Mouse (Mus musculus): Measurements from ENCODE around the gene Slit3. TPM values are rescaled to one million over a fixed set of nuclear protein-coding genes. Genes with fewer than 3 reads are reported as not detected.

The Slit3 gene
- polyA plus RNA-seq, 1 experiment from 2014 or later = 14.3 TPM

- no peak overlapping the region for H3K27ac ChIP-seq
- H3K4me2 ChIP-seq (replicated peaks) = no peak overlapping the region
- peaks cover 11% of the 10 kb centered on the region for H3K27me3 ChIP-seq (ENCODE audit: control insufficient read depth, insufficient read depth, low read length)
- H3K9ac ChIP-seq = no peak overlapping the region
- 45% methylated on average over 13 of the region's 13 CpGs for WGBS
- H3K36me3 ChIP-seq (replicated peaks; ENCODE audit: control insufficient read depth, insufficient read depth) = no peaks in the 10 kb centered on the region
- H3K9me3 ChIP-seq (ENCODE audit: control insufficient read depth, low read length) = no peaks in the 10 kb centered on the region
- no peak for ATAC-seq (ENCODE audit: low FRiP score)
- peak; percentile 45 for DNase-seq (ENCODE audit: low spot score)
- H3K4me3 ChIP-seq (replicated peaks; ENCODE audit: low read length) = no peak overlapping the region
- H3K4me1 ChIP-seq (replicated peaks; ENCODE audit: control insufficient read depth, insufficient read depth, low read length) = peaks cover 17% of the 10 kb centered on the region
These were observed 165.8 kb downstream of the Slit3 start for GRCm38 (mm10) chr11:35286578-35287390.

GRCm38 (mm10) chr11:35288056-35288455 is 167.0 kb downstream of the Slit3 start:
- DNase-seq (ENCODE audit: low spot score) (no peak), ATAC-seq (ENCODE audit: low FRiP score) (no peak)
- Histone ChIP-seq H3K4me2 (replicated peaks) (no peak overlapping the region), H3K27ac (no peak overlapping the region), H3K9me3 (ENCODE audit: control insufficient read depth, low read length) (no peaks in the 10 kb centered on the region), H3K4me1 (replicated peaks; ENCODE audit: control insufficient read depth, insufficient read depth, low read length) (peaks cover 13% of the 10 kb centered on the region), H3K36me3 (replicated peaks; ENCODE audit: control insufficient read depth, insufficient read depth) (no peaks in the 10 kb centered on the region), H3K4me3 (replicated peaks; ENCODE audit: low read length) (no peak overlapping the region), H3K9ac (no peak overlapping the region), H3K27me3 (ENCODE audit: control insufficient read depth, insufficient read depth, low read length) (peaks cover 5% of the 10 kb centered on the region; the same call in 1 of the 2 replicates)
- 96% methylated on average over 7 of the region's 7 CpGs for WGBS

DNA sequence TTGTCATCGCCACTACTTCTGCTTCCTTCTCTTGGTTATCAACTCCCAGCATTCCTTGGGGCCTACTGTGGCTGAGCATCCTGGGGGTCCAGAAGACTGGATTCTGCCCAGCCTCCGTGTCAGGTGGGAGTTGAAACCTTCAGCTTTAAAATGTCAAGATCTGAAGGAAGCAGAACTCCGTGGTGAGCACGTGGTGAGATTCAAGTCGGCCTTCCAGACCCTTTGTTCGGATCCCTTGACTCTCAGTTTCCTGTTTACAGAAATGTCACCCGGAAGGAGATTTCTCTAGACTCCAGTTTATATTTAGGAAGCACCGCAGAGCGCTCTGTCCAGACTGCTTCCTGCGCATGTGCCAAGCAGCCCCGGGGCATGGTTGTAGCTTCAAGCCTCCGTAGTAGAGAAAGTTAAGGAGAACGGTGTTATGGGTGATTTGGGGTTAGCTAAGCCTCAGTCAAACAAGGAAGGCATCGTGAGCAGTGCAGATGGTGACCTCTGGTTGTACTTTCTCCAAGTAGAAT is 167.8 kb downstream of the Slit3 start:
- no peak for DNase-seq (ENCODE audit: low spot score)
- Histone ChIP-seq H3K4me3 (replicated peaks; ENCODE audit: low read length) (no peak overlapping the region), H3K27ac (no peak overlapping the region), H3K36me3 (replicated peaks; ENCODE audit: control insufficient read depth, insufficient read depth) (no peaks in the 10 kb centered on the region), H3K4me2 (replicated peaks) (no peak overlapping the region), H3K4me1 (replicated peaks; ENCODE audit: control insufficient read depth, insufficient read depth, low read length) (peaks cover 6% of the 10 kb centered on the region), H3K27me3 (ENCODE audit: control insufficient read depth, insufficient read depth, low read length) (peaks cover 5% of the 10 kb centered on the region; the same call in 1 of the 2 replicates), H3K9ac (no peak overlapping the region), H3K9me3 (ENCODE audit: control insufficient read depth, low read length) (no peaks in the 10 kb centered on the region)
- ATAC-seq (ENCODE audit: low FRiP score) = no peak
- 87% methylated on average over 14 of the region's 14 CpGs for WGBS

- Histone ChIP-seq H3K27ac (no peak overlapping the region), H3K9me3 (ENCODE audit: control insufficient read depth, low read length) (no peaks in the 10 kb centered on the region), H3K4me1 (replicated peaks; ENCODE audit: control insufficient read depth, insufficient read depth, low read length) (peaks cover 9% of the 10 kb centered on the region), H3K4me3 (replicated peaks; ENCODE audit: low read length) (no peak overlapping the region), H3K27me3 (ENCODE audit: control insufficient read depth, insufficient read depth, low read length) (peaks cover 5% of the 10 kb centered on the region; the same call in 1 of the 2 replicates), H3K9ac (no peak overlapping the region), H3K4me2 (replicated peaks) (no peak overlapping the region), H3K36me3 (replicated peaks; ENCODE audit: control insufficient read depth, insufficient read depth) (no peaks in the 10 kb centered on the region)
- no peak for ATAC-seq (ENCODE audit: low FRiP score)
- 62% methylated on average over 8 of the region's 8 CpGs for WGBS
- DNase-seq (ENCODE audit: low spot score) = no peak
These were observed 171.3 kb downstream of the Slit3 start for GRCm38 (mm10) chr11:35292228-35292747.

- WGBS = 72% methylated on average over 5 of the region's 5 CpGs
- Histone ChIP-seq H3K36me3 (replicated peaks; ENCODE audit: control insufficient read depth, insufficient read depth) (no peaks in the 10 kb centered on the region), H3K4me1 (replicated peaks; ENCODE audit: control insufficient read depth, insufficient read depth, low read length) (peaks cover 9% of the 10 kb centered on the region), H3K27ac (no peak overlapping the region), H3K4me3 (replicated peaks; ENCODE audit: low read length) (no peak overlapping the region), H3K4me2 (replicated peaks) (no peak overlapping the region), H3K9ac (no peak overlapping the region), H3K9me3 (ENCODE audit: control insufficient read depth, low read length) (no peaks in the 10 kb centered on the region), H3K27me3 (ENCODE audit: control insufficient read depth, insufficient read depth, low read length) (peaks cover 5% of the 10 kb centered on the region; the same call in 1 of the 2 replicates)
- DNase-seq (ENCODE audit: low spot score) (no peak), ATAC-seq (ENCODE audit: low FRiP score) (no peak)
These were observed 172.2 kb downstream of the Slit3 start for GRCm38 (mm10) chr11:35293197-35293596.

DNA sequence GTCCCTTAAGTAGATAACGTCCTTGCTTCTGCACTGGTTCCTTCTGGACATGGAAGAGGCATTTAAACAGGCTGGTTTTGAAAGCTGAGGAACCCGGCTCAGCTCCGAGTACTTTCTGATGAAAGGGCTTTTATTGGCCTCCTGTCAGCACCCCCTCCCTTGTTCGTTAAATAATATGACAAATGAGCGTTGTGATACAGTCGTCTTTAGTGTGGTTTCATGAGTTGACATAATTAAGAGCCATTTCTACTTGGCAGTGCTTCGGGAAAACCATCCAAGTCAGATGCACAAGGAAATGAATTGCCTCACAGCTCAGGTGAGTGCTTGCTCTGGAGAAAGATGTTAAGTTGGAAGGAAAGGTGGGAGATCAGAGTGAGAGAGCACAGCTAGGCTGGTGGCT is 173.6 kb downstream of the Slit3 start:
- Histone ChIP-seq H3K36me3 (replicated peaks; ENCODE audit: control insufficient read depth, insufficient read depth) (no peaks in the 10 kb centered on the region), H3K9ac (no peak overlapping the region), H3K4me2 (replicated peaks) (no peak overlapping the region), H3K4me1 (replicated peaks; ENCODE audit: control insufficient read depth, insufficient read depth, low read length) (peaks cover 9% of the 10 kb centered on the region), H3K27ac (no peak overlapping the region), H3K27me3 (ENCODE audit: control insufficient read depth, insufficient read depth, low read length) (peaks cover 5% of the 10 kb centered on the region; the same call in 1 of the 2 replicates), H3K9me3 (ENCODE audit: control insufficient read depth, low read length) (no peaks in the 10 kb centered on the region), H3K4me3 (replicated peaks; ENCODE audit: low read length) (no peak overlapping the region)
- ATAC-seq (ENCODE audit: low FRiP score) (peak; percentile 3; the same call in 1 of the 2 replicates), DNase-seq (ENCODE audit: low spot score) (no peak)
- 47% methylated on average over 7 of the region's 7 CpGs for WGBS

- Histone ChIP-seq H3K4me2 (replicated peaks) (no peak overlapping the region), H3K27ac (no peak overlapping the region), H3K36me3 (replicated peaks; ENCODE audit: control insufficient read depth, insufficient read depth) (no peaks in the 10 kb centered on the region), H3K4me3 (replicated peaks; ENCODE audit: low read length) (no peak overlapping the region), H3K4me1 (replicated peaks; ENCODE audit: control insufficient read depth, insufficient read depth, low read length) (peaks cover 9% of the 10 kb centered on the region), H3K9ac (no peak overlapping the region), H3K27me3 (ENCODE audit: control insufficient read depth, insufficient read depth, low read length) (peaks cover 5% of the 10 kb centered on the region; the same call in 1 of the 2 replicates), H3K9me3 (ENCODE audit: control insufficient read depth, low read length) (no peaks in the 10 kb centered on the region)
- ATAC-seq (ENCODE audit: low FRiP score) (peak; percentile 81; the same call in 1 of the 2 replicates), DNase-seq (ENCODE audit: low spot score) (peak; percentile 53)
- WGBS = 31% methylated on average over 3 of the region's 3 CpGs
These were observed 174.3 kb downstream of the Slit3 start for GRCm38 (mm10) chr11:35295162-35295799.

DNA sequence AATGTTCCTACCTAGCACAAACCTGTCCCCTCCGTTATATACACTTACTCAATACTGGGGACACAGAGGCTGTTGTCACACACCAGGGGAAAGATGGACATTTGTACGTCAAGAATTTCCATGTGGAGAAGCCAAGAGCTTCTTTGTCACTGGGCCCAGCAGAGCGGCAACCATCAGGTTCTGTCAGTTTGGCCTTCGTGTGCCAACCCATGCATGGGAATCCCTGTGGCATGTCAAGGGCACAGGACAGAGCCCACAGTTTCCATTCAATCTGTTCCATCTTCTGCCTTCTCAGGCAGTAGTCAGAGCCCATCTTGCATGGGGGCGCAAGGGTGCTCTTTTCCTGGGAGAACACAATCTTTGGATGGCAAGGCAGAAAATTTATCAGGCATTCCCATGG is 175.8 kb downstream of the Slit3 start:
- no peaks in the 10 kb centered on the region for H3K27me3 ChIP-seq (ENCODE audit: control insufficient read depth, insufficient read depth, low read length)
- H3K9me3 ChIP-seq (ENCODE audit: control insufficient read depth, low read length) = no peaks in the 10 kb centered on the region
- H3K4me3 ChIP-seq (replicated peaks; ENCODE audit: low read length) = no peak overlapping the region
- DNase-seq (ENCODE audit: low spot score) (no peak), ATAC-seq (ENCODE audit: low FRiP score) (no peak)
- H3K4me2 ChIP-seq (replicated peaks) = no peak overlapping the region
- 94% methylated on average over 5 of the region's 5 CpGs for WGBS
- H3K9ac ChIP-seq = no peak overlapping the region
- no peak overlapping the region for H3K27ac ChIP-seq
- H3K36me3 ChIP-seq (replicated peaks; ENCODE audit: control insufficient read depth, insufficient read depth) = no peaks in the 10 kb centered on the region
- H3K4me1 ChIP-seq (replicated peaks; ENCODE audit: control insufficient read depth, insufficient read depth, low read length) = peaks cover 9% of the 10 kb centered on the region

DNA sequence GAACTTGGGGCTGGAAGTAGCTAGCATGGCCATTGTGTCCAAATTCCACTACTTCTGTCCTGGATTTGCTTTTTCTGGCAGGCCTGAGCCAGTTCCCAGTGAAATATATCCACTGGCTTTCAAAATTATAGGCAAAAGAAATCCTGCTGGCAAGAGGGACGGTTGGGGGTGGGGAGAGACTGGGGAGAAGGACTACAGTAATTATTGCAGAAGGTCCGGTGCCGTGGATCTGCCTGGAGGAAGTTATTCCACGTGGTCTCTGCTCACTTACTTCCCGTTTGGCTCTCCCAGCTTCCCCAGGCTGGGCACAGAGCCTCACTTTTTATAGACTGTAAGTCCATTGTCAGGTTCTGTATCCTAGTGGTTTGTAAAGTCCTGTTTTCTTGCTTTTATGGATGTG is 176.3 kb downstream of the Slit3 start:
- H3K27ac ChIP-seq = no peak overlapping the region
- WGBS = 71% methylated on average over 5 of the region's 5 CpGs
- H3K27me3 ChIP-seq (ENCODE audit: control insufficient read depth, insufficient read depth, low read length) = no peaks in the 10 kb centered on the region
- H3K9ac ChIP-seq = no peak overlapping the region
- no peaks in the 10 kb centered on the region for H3K36me3 ChIP-seq (replicated peaks; ENCODE audit: control insufficient read depth, insufficient read depth)
- DNase-seq (ENCODE audit: low spot score) (no peak), ATAC-seq (ENCODE audit: low FRiP score) (no peak)
- no peaks in the 10 kb centered on the region for H3K9me3 ChIP-seq (ENCODE audit: control insufficient read depth, low read length)
- no peak overlapping the region for H3K4me2 ChIP-seq (replicated peaks)
- peaks cover 9% of the 10 kb centered on the region for H3K4me1 ChIP-seq (replicated peaks; ENCODE audit: control insufficient read depth, insufficient read depth, low read length)
- H3K4me3 ChIP-seq (replicated peaks; ENCODE audit: low read length) = no peak overlapping the region

Measured in hindbrain, embryonic 14.5 days (tissue).